Mouse (Mus musculus) gastrocnemius, adult 8-10 months (tissue): ENCODE data around the gene Ctnnal1. TPM values are rescaled to one million over a fixed set of nuclear protein-coding genes. Genes with fewer than 3 reads are reported as not detected.

Experiments used
- DNase-seq, 2 experiments: peaks; one replicate each; pipeline ENCODE4 v3.0.0; 2022; ENCODE audit warnings: low spot score in 2 of 2
- microRNA-seq: library from miRNA; unstranded; fragments of <30 nt; microRNA quantifications from one replicate; pipeline ENCODE4 v1.2.0, GENCODE M21; 2022
- total RNA-seq, 4 experiments: library from RNA; stranded (reverse); gene quantifications; 2 replicates each; pipeline ENCODE4 v1.2.4; 2022

The Ctnnal1 gene
- total RNA-seq, 4 experiments from 2014 or later = 5.8 to 9.6 (median 7.2) TPM

DNA sequence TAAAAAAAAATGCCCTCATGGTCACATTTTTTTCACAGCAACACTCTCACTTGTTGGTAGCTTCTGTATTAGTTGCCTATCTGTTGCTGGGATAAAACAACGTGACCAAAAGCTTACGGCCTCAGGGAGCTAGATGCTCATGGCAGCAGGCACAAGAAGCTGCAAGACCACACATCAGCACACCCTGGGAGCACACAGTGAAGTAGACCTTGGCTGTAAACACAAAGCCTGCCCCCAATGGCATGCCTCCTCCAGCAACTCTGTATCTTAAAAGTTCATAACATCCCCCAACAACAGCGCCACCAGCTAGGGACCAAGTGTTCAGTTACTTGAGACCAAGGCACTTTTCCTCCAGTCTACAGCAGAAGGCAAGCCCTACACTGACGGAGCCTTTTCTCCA, 55.9 kb downstream of the Ctnnal1 start:
- DNase-seq = no peak

DNA sequence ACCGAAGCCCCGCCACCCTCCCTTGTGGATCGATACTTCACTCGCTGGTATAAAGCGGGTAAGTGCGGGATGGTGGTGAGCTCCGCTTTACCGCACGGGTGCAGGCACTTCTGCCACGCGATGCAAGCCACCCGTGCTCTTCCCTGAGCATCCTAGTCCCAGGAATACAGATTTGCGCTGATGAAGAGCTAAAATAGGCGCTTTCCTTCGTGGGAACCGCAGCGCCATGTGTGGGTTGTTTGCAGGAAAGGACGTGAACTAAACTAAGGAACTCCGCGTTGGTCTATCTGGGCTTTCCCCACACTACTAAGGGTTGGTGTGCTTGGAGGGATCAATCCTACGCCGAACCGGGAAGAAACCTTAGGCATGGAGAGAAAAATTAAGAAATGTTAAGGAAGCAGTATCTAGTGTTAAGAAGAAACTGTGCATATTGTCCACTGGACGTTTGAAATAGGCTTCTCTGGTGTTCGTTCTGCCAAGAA, 62.3 kb downstream of the Ctnnal1 start:
- DNase-seq = no peak

DNA sequence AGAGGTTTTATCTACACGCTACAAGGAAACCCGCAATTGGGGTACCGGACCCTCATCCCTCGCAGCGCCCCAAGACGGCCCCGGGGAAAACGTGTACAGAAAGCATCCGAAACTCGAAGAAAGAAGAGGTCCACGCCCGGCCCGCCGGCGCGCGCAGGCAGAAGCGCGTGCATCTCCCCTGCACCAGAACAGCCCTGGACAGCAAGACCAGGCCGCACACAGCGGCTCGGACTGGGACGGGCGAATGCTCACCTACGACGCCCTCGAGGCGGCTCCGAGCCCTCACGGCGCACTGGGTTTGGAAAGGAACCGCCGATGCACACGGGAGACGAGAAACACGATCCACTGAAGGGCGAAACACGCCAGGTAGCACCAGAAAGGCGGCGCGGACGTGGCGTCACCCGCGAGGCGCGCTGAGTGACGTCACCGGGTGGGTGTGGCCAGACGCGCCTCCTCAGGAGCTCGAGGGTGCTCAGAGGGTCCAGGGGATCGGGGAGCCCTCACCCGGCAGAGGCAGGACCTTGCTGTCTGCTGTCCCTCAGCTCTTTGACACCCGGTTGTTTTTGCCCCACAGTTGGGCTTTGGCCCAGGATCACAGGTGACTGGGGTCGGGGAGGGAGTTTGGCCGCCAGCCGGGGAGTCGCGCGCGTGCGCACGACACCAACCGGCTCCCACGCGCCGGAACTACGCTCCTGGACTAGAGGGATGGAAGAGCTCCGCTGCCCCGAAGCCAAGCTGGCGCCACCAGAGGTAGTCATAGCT, 62.9 kb downstream of the Ctnnal1 start, which contains the start of the genes Elp1 and Fam206a:
TSS of gene Elp1 (minus strand) at position 425 of the 762 bp plus-strand sequence.
TSS of gene Fam206a (plus strand) at position 439 of the 762 bp plus-strand sequence.
- peak; percentile 89 to 90 for DNase-seq

DNA sequence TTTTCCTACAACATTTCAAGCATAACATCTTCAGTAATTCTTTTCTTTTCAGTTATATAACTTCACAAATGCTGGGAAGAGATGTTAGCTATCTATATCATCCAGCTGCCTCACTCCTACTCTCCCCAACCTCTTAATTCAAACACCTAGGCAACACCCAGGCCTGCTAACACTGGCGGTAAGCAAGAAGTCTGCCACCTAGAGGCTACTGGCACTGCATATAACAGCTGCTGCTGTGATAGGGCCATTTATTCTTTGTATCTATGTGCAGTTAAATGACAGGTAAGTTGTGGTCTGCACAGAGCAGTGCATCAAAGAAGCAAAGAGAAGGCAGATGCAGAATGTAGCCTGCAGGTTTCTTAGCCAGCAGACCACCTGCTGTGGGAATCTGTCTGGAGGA, 73.6 kb downstream of the Ctnnal1 start:
- no peak for DNase-seq

DNA sequence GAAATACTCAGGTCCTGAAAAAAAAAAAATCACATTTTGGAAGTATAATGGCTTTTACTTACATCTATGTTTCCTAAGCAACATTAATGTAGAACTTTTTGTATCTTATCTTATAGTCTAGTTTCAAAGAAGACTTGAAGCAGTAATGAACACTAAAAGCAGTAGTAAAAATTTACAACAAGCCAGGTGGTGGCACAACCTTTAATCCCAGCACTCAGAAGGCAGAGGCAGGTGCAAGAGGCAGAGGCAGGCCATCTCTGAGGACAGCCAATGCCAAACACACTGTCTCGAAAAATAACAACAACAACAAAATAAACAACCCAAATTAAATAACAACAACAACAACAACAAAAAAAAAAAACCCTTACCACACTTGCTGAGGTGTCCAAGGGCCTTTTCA, 93.9 kb downstream of the Ctnnal1 start:
- DNase-seq = no peak

DNA sequence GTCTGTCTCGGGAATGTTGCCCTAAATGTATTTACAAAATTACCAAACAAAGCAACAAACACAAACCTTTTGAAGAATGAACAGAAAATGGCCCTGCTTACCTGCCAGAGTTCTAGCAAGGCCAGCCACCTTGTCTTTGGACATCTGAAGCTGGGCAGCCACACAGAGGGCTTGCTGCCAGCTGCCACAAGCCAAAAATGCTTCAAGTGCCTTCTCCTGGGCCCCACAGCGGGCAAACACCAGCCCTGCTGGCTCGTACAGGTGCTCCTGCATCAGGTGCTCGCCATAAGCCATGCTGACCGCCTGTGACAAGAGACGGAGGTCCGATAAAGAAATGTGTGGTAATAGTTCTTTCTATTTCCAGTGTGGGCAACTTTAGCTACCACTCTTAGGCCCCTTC, 96.1 kb downstream of the Ctnnal1 start:
- DNase-seq = no peak

DNA sequence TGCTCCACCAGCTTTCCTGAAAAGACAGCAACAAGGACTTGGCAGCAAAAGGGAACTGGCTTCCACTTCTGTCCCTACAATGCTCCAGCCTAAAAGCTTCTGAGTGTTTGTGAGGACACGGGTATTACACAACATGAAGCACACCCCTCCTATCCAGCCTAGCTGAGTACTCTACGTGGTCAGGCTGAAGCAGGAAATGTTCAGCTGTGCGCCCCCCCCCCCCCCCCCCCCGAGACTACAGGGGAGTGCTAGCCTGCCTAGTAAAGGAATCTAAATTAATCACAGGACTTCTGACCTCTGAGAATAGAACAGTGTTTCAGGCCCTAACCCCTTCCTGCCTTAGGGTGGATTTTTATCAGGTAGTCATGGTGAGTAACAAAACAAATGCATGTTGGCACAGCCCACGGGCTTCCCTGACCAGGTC, 97.1 kb downstream of the Ctnnal1 start:
- DNase-seq = no peak

Small RNAs within 50 kb of the gene (microRNA-seq; reads per million reads assigned to microRNA genes)
- 13.3 reads per million, percentile 10 among the genes with 10 or more reads in this experiment for gene Mir32

Other genes starting within 250 kb of the Ctnnal1 start
- gene Gm26657, start 125.1 kb downstream of the Ctnnal1 start, total RNA-seq = not detected
- not detected for gene Actl7b, start 123.7 kb downstream of the Ctnnal1 start, total RNA-seq
- gene Actl7a, start 121.8 kb downstream of the Ctnnal1 start, total RNA-seq = not detected
- 10 to 100 TPM; 19.3 to 25.9 (median 23.6) TPM for gene Elp1, start 62.9 kb downstream of the Ctnnal1 start, total RNA-seq
- 1 to 10 TPM in 3 of 4 experiments, under 1 TPM in 1; 0.73 to 1.9 (median 1.3) TPM for gene Fam206a, start 62.8 kb downstream of the Ctnnal1 start, total RNA-seq
- 10 to 100 TPM; 19.8 to 22.6 (median 20.6) TPM for gene Tmem245, start 82.2 kb upstream of the Ctnnal1 start, total RNA-seq
- gene Frrs1l, start 125.2 kb upstream of the Ctnnal1 start, total RNA-seq = under 1 TPM in 2 of 4 experiments, not detected in 2; 0.05 to 0.09 TPM